Mouse (Mus musculus) hematopoietic stem cell, adult 5-6 weeks (primary cell): ENCODE results near the gene Hnmt. TPM values are rescaled to one million over a fixed set of nuclear protein-coding genes. Genes with fewer than 3 reads are reported as not detected.

ENCODE experiments used
- ATAC-seq, 2 experiments: fragments of 125-278 bp in 1 of 2; replicated peaks in 1 of 2; 2 replicates each; pipeline ENCODE4 v1.8.0; 2016 to 2017; ENCODE audit warnings: inconsistent platforms in 2 of 2, mild to moderate bottlenecking in 2 of 2, moderate number of reproducible peaks in 2 of 2, low read depth in 1 of 2, moderate TSS enrichment in 1 of 2; ENCODE audit not compliant: low FRiP score in 2 of 2, poor library complexity in 2 of 2, severe bottlenecking in 2 of 2, insufficient read depth in 1 of 2, low TSS enrichment in 1 of 2
- total RNA-seq: library from RNA; stranded (forward); fragments of 172-1452, 232-1000 nt; gene quantifications from 2 replicates; pipeline ENCODE4 v1.2.3, GENCODE M21; 2017

Gene Hnmt
- total RNA-seq, 1 experiment from 2014 or later, result 40.6 TPM

GRCm38 (mm10) chr2:23960659-23961274 is 88.4 kb downstream of the Hnmt start:
- peak in 1 of 2 experiments; percentile 62; a peak in 1 of 4 replicates for ATAC-seq

Other genes starting within 250 kb of the Hnmt start
- not detected in 2 replicates for gene Tbpl2, start 47.2 kb upstream of the Hnmt start, total RNA-seq
- gene Il1f8, start 103.8 kb upstream of the Hnmt start, total RNA-seq, result not detected in 2 replicates
- gene Il1f9, start 137.1 kb upstream of the Hnmt start, total RNA-seq, result 5.3 and 9.4 TPM in 2 replicates
- gene Il1f6, start 166.0 kb upstream of the Hnmt start, total RNA-seq, result not detected in 2 replicates
- not detected in 2 replicates for gene Il1f5, start 227.6 kb upstream of the Hnmt start, total RNA-seq
- not detected in 2 replicates for gene Il1f10, start 241.8 kb upstream of the Hnmt start, total RNA-seq